Mouse (Mus musculus): ENCODE results near the gene Litaf. TPM values are rescaled to one million over a fixed set of nuclear protein-coding genes. Genes with fewer than 3 reads are reported as not detected.
"Not testable (repeated sequence)": the region's sequence is repeated elsewhere in the genome, so short reads cannot be mapped to it uniquely, and the experiment has no call there.

Gene Litaf
- polyA plus RNA-seq, 1 experiment, result 49.6 TPM

DNA sequence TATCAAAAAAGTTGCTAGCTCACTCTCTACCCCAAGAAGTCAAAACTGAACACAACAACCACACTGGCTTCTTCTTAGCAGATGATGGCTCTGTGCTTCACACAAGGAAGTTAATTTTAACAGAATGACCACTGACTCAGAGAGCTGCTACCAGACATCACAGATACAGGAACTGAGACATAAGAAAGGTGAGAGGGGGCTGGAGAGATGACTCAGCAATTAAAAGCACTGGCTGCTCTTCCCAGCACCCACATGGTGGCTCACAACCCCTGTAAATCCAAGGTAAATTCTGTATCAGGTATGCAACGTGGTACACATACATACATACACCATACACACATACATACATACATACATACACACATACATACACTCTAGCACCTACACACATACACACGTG lies 100.9 kb downstream of the Litaf start:
- no peak for DNase-seq (ENCODE audit: extremely low spot score in 1 of 2, low spot score in 1 of 2)

DNA sequence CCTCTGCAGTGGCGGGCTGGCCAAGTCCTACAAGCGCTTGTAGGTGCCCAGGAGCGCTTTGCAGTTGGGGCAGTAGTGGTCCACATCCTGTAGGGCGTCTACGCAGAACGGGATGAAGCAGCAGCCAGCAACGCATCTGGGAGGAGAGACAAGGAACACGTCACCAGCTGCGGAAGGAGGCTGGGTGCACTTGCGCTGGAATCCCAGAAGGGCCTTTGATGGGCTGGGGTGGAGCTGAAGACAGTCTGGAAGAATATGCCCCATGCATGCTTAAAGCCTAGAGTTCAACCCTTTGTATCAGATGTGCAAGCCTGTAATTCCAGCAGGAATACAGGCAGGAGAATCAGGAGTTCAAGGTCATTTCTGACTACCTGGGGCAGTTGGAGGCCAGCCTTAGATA lies 105.0 kb downstream of the Litaf start:
- DNase-seq (ENCODE audit: extremely low spot score in 1 of 2, low spot score in 1 of 2), result no peak

DNA sequence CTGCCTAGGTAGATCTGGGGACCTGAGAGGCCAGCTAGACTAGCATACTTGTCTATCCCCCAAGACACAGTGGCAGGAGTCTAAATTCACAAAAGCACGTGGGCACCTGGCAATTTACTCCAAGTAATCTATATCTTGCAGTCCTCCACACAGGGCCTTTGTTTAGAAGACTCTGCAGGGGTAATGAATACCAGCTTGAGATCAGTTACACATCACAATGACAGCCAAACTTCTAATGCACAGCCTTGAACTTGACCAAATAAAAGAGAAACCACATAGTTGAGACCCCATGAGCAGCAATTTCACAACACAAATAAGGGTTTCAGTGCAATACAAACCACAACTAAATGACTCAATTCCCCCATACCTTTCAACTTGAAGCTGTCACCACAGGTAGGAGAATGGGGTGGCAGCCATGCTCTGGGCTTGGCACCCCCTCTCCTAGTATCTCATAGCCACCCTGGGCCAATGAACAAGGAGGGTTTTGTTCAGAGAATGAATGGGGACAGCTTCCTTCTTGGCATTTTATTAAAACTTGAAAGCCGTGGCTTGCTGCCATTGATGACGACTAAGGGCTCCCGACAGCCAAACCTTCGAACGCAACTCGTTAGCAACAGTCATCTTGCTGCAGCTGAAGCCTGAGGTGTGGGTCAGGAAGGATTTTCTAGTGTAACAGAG lies 107.1 kb downstream of the Litaf start:
- peak in 1 of 2 experiments; percentile 67 for DNase-seq (ENCODE audit: extremely low spot score in 1 of 2, low spot score in 1 of 2)

DNA sequence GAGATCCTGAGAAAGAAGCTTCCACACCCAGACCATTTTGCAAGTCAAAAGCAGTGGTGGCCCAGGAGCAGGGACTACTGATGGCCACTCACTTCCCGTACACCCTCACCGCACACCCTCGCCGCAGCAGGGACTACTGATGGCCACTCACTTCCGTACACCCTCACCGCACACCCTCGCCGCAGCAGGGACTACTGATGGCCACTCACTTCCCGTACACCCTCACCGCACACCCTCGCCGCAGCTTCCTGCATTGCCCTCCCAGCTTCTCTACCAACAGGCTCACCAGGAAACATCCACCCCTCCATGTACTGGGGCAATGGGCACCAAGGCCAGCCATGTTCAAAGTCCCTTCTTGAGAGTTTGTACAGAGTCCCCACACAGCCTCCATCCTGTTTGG lies 107.7 kb downstream of the Litaf start:
- DNase-seq (ENCODE audit: extremely low spot score in 1 of 2, low spot score in 1 of 2), result not testable (repeated sequence)

DNA sequence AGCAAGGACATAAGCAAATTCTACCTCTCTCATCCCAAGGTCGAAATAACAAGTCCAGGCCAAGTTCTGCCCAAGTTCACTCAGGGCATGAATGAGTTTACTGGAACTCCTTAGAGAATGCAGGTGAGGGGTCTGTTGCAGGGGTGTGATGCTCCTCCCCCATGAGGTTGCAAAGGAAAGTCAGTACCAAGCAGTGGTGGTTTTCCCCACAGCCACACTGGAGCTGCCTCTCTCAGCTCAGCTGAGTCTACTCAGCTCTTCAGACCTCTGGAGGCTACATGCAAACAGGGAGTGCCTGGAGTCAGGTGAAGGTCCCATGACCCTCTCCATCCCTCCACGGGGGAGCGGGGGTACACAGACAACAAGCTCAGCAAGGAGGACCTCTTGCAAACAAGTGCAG lies 108.2 kb downstream of the Litaf start:
- DNase-seq (ENCODE audit: extremely low spot score in 1 of 2, low spot score in 1 of 2), result no peak

DNA sequence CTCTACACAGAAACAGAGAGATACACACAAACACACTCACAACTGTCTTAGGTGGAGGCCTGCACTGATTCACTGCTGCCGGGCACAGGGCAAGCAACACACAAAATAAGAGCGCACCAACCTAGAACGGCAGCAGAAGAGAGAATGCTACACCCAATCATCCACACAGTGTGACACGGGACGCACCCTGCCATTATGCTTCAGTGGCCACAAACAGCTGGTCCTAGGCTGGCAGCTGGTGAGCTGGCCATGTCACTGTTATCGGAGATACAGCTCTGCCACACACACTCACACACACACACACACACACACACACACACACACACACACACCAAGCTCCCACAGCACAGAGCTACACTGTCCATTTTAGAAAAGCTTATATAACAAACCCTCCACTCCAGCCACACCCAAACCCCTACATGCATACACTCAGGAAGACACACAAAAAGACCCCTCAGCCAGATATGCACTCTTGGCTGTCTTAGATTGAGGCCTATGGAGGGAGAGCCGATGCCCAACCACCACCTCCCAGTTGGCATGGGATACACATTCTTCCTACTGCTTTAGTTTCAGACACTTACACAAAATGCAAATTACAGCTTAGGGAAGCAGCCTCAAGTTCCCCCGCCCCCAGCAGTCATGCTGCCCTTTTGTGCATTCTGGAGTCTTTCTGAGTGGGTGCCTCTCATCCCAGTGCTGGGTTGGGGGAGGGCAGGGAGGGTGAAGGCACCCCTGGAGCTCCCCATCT lies 108.8 kb downstream of the Litaf start:
- DNase-seq (ENCODE audit: extremely low spot score in 1 of 2, low spot score in 1 of 2), result peak; percentile 61 to 74

DNA sequence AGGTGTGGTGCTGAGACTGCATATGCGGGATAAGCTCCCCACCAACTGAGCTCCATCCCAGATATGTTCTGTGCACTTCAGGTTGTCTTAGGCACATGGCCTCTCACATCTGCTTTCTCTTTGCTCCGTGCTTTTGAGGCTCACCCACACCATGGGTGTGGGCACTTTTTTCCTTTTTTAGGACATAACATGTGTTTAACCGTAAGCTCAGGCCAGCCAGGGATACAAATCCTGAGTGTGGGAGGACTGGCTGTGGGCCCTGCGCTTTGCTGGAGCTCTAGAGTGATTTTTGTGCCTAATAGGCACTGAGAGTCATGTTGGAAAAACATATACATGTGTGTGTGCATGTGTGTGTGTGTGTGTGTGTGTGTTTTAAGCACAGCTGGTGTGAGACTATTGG lies 110.9 kb downstream of the Litaf start:
- DNase-seq (ENCODE audit: extremely low spot score in 1 of 2, low spot score in 1 of 2), result peak; percentile 66

DNA sequence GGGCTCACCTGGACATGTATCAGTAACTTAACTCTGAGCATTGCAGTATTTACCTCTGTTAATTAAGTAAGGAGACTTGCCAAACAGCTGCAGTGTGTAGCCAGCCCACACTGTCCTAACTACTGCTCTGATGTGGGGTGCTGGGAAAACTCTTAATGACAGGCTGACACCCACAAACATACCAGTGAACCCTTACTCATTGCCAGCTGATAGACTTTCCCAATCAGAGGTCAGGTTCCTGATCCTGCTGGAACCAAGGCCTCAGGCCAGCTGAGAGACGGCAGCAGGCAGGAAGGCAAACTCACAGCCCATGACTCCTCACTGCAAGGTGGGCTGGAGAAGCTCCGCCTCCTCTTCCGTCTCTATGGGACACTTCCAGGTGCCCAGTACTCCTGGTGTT lies 113.1 kb downstream of the Litaf start:
- no peak for DNase-seq (ENCODE audit: extremely low spot score in 1 of 2, low spot score in 1 of 2)

DNA sequence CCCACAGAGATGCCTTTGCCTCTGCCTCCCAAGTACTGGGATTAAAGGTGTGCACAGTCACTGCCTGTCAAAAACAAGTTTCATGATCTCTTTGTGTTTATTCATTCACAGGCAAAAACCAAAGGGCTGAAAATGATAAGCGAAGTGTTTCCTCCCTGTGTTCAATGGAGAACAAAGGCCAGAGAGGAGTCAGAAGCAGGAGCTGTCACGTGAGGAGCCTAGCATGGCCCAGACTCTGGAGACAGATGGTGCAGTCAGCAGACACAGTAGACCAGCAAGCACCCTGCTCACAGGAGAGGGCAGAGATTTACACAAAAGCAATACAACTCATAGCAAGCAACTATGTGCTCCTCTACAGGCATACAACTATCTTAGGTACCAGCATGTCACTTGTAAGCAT lies 113.9 kb downstream of the Litaf start:
- no peak for DNase-seq (ENCODE audit: extremely low spot score in 1 of 2, low spot score in 1 of 2)

DNA sequence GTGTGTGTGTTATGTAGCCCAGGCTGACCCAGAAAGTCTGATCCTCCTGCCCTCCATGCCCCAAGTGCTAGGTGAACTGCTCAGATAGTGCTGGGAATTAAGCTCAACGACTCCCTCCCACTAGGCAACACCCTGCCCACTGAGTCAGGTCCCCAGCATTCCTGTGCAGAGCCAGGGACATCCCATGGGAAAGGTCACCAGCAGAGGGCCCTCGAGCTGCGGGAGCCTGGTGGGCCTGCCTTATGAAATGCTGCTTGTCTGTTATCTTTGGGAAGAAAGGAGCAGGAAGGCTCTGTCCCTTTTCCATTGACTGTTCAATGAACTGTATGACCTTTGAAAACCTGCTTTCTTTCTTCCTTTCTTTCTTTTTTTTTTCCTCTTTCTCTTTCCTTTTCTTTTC lies 114.4 kb downstream of the Litaf start:
- peak in 1 of 2 experiments; percentile 49 for DNase-seq (ENCODE audit: extremely low spot score in 1 of 2, low spot score in 1 of 2)

DNA sequence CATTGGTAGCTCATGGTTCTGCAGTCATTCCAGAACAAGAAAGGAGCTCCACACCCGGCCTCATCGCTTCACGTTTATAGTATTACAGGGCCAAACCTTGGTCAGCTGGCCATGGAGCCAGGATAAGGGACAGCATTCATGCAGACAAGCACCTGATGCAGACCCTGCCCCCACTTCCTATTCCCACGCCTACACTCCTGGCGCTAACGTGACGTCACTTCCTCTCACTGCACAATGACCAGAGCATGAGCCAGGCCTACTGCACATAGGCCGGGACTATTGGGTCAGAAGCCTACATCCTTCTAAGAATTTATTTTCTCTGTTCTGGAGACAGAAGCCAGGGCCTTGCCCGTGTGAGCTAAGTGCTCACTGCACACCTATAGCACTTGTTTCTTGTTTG lies 115.4 kb downstream of the Litaf start:
- DNase-seq (ENCODE audit: extremely low spot score in 1 of 2, low spot score in 1 of 2), result no peak

DNA sequence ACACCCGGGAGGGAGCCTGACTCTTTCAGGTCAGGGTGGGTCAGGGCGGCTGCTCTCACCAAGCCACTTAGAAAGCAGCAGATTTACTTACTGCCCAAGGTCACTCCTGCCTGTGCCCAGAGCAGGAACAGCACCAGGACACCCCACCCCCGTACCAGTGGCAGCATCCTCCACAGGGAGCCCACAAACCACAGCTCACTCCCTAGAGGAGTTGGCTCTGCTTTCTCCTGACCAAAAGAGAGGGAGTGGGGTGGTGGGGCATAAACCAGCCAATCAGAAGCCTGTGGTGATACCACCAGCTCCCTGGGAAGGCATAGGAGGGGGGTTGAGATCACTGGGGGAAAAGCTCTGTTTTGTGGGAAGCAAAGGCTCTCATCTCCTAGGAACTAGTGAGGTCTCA lies 118.2 kb downstream of the Litaf start:
- DNase-seq (ENCODE audit: extremely low spot score in 1 of 2, low spot score in 1 of 2), result no peak

DNA sequence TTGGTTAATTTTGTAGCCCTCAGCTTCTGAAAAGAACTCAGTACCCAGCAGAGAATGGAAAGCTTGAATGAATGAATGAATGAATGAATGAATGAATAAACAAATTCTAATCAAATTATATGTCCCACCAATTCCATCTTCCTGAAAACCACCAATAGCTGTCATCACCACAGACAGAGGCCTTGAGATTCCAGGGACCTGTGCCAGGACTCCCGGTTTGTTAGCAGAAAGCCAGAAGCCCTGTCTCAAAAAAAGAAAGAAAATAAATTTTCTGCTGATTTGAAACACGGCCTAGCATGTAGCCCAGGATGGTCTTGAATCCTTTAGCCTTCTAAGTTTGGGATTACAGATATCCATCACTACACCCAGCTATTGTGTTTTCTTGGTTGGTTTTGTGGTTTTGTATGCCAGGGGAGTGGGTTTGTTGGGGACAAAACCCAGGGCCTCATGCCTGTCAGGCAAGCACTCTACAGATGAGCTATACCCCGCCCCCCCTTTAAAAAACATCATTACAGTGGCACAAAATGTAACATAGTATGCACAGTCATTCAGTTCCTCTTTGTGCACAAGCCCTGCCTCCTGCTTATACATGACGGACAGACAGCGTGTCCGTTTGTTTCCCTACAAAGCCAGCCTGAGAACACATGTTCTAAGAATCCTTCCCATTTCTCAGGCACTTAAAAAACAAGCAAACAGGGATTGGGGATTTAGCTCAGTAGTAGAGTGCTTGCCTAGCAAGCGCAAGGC lies 120.4 kb downstream of the Litaf start:
- DNase-seq (ENCODE audit: extremely low spot score in 1 of 2, low spot score in 1 of 2), result no peak

DNA sequence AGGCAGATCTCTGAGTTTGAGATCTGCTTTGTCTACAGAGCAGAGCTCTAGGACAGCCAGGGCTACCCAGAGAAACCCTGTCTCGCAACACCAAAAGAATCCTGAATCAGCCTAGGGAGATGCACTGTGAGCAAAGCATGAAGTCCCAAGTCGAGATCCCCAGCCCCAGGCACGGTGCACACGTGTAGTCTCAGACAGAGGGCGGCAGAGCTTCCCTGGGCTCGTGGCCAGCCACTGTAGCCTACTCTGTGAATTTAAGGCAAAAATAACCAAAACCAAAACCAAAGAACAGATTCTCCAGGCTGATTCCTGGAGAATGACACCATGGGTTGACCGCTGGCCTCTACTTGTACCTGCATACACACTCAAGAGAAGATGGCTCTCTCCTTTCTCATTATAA lies 121.4 kb downstream of the Litaf start:
- DNase-seq (ENCODE audit: extremely low spot score in 1 of 2, low spot score in 1 of 2), result no peak

DNA sequence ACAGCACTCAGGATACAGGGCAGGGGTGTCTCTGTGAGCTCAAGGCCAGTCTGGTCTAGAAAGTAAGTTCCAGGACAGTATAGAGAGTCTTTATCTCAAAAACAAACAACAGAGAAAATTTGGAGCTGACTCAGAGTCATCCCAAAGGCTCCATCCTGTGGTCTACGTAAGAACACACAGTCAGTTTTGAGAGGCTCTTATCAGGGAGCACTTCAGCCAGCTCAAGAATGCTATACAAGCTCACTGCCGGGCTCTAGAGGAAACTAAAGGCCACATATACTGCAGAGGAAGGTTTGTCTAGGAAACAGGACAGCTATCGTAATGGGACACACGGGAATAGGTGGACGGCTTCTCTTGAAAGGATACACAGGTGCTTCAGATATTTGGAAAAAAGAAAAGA lies 122.7 kb downstream of the Litaf start:
- no peak for DNase-seq (ENCODE audit: extremely low spot score in 1 of 2, low spot score in 1 of 2)

DNA sequence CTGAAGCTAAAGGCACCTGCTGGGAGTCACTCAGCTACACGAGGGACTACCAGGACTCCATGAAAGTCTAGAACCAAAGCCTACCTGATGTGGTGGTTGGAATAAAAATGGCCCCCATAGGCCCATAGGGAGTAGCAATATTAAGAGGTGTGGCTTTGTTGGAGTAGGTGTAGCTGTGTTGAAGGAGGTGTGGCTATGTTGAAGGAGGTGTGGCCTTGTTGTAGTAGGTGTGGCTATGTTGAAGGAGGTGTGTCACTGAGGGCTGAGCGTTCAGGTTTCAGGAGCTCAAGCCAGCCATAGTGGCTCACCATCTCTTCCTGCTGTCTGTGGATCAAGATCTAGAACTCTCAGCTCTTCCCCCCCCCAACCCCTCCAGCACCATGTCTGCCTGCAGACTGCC lies 125.3 kb downstream of the Litaf start:
- DNase-seq (ENCODE audit: extremely low spot score in 1 of 2, low spot score in 1 of 2), result no peak

DNA sequence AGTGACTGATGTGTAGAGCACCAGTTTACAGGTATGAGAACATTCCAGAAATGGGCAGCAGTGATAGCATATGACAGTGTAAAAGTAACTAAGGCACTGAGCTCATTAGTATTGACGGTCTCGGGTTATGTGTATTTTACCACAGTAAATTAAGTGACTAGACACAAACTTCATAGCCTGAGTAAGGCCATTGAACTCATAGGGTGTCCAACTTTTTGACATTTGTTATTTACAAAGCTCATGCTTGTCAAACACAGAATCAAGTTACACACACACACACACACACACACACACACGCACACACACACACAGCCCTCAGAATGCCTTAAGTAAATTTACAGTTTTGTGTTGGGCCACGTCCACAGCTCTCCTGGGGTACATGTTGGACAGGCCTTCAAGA lies 126.0 kb downstream of the Litaf start:
- DNase-seq (ENCODE audit: extremely low spot score in 1 of 2, low spot score in 1 of 2), result no peak

DNA sequence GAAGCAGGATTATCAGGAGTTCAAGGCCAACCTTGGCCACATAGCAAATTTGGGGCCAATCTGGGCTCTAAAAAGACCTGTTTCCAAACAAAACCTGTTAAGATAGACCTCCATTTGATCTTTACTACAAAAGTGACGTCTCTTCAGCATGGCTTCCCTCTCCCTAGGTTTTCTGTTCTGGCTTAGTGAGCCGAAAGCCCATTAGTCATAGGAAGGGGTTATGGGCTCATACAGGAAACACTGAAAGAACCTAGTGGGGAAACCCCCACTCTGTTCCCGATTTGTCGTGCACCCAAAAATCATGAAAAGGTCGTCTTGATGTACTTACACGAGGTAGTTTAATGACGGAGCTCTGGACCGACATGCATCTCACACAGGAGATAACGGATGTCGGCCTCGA lies 128.5 kb downstream of the Litaf start:
- no peak for DNase-seq (ENCODE audit: extremely low spot score in 1 of 2, low spot score in 1 of 2)

DNA sequence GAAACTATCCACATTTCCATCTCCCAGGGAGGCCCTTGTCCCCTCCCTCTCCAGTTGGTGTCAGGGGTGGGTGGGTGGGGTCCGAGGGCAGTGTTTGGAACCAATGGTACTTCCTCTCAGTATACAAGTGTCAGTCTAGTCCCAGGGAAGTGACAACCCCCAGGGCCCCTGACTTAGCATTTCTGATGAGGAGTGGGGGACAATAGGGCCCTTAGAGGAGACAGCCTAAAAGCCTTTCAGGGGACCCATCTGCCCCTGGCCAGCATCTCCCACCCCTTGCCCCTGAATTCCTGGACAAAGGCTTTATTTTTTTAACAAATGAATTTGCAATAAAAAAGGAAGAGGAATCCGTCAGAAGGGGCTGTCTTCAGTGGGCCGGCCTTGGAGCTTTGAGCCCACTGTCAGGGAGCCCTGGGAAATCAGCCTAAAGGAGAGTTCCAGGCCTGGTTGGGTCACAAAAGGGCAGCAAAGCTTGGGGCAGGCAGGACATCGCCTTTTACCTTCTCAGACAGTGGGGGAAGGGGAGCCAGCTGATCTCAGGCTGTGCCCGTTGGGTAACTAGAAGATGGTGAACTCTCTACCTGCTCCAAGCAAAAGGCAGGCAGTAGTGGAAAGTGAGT lies 129.1 kb downstream of the Litaf start:
- no peak for DNase-seq (ENCODE audit: extremely low spot score in 1 of 2, low spot score in 1 of 2)

DNA sequence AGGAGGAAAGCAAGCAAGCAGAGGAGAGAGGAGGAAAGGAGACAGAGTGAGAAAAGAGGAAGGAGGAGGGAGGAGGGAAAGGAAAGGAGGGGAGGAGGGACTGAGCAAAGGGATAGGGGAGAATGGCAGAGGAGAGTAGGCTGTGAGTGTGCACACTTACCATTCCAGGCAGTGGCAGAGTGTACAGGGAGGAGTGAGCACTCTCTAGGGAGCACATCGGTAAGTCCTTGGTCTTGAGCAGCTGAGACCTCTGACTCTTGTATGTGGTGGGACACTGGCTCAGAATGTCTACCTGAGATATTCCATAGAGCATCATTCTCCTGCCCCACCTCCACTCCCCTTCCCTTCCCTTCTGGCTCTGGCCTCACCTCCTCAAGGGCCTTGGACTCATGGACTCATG lies 131.9 kb downstream of the Litaf start:
- DNase-seq (ENCODE audit: extremely low spot score in 1 of 2, low spot score in 1 of 2), result no peak

DNA sequence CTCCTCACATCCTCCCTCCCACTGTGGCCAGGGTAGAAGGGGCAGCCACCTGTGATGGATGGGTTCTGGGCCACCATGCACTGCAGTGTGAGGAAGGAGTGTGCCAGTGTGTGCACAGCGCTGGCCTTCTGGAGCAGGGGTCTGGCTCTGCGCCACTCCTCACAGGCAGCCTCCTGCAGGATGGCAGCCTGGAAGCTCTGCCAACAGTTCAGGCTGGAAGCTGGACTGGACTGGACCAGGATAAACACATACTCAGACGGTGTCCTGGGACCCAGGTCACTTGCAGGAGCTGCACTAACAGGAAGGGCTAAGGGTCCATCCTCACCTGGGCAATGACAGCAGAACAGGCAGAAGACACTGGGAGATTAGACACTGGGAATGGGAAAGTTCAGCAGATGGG lies 132.6 kb downstream of the Litaf start:
- no peak for DNase-seq (ENCODE audit: extremely low spot score in 1 of 2, low spot score in 1 of 2)

All from frontal cortex, adult 2 months (tissue).